29 mouse cellular contexts compared by ENCODE assay signal in genomic region chr2:33271511-33271910, GRCm38 (mm10). TPM values are rescaled to one million over a fixed set of nuclear protein-coding genes. Genes with fewer than 3 reads are reported as not detected.
DNase-seq lines count a peak whose midpoint lies in the region; ATAC-seq and TF ChIP-seq lines count a peak whose summit lies in the region.
"Had no signal": no experiment of that assay in that cellular context is flagged by ENCODE, and none has a peak within 500 bp of the region (broad histone marks: within the 10 kb centered on the region; RNA-seq: fewer than 3 reads in every experiment).

No protein-coding gene starts in this region.

- no peak for TF ChIP-seq EP300 in heart, postnatal 0 days (IDR thresholded peaks at IDR 0.05; ENCODE audit: low read depth)

- intact Hi-C loops in gastrocnemius, postnatal 36 days (cut with DNase I): no loop called here
- intact Hi-C loops in heart, postnatal 14 days (cut with DNase I): no loop called here

- H3K4me3 ChIP-seq in heart, postnatal 0 days (ENCODE audit: low read depth, low read length): no peak overlapping the region
- H3K4me3 ChIP-seq: erythroblast, embryonic 14.5 days; forebrain, embryonic 13.5 days; intestine, embryonic 15.5 days; layer of hippocampus, adult 2 months; midbrain, embryonic 15.5 days; neural tube, embryonic 15.5 days; stomach, embryonic 15.5 days had no signal

- no peaks in the 10 kb centered on the region for H3K36me3 ChIP-seq in heart, postnatal 0 days (replicated peaks; ENCODE audit: control insufficient read depth, insufficient read depth, low read length)
- H3K36me3 ChIP-seq: intestine, embryonic 15.5 days; stomach, embryonic 15.5 days had no signal

- no peaks in the 10 kb centered on the region for H3K27me3 ChIP-seq in heart, postnatal 0 days (ENCODE audit: control insufficient read depth, insufficient read depth, low read length)
- H3K27me3 ChIP-seq: CH12.LX; forebrain, embryonic 13.5 days; intestine, embryonic 15.5 days; midbrain, embryonic 15.5 days; neural tube, embryonic 15.5 days; stomach, embryonic 15.5 days had no signal

- peaks cover 39% of the 10 kb centered on the region for H3K4me1 ChIP-seq in heart, postnatal 0 days (ENCODE audit: control insufficient read depth, insufficient read depth)
- H3K4me1 ChIP-seq: stomach, embryonic 15.5 days had no signal

- 36% methylated on average over 1 of the region's 1 CpGs for WGBS in heart, postnatal 0 days

- no peak overlapping the region for H3K9ac ChIP-seq in heart, postnatal 0 days (replicated peaks; ENCODE audit: low read depth, low read length)
- H3K9ac ChIP-seq: forebrain, embryonic 13.5 days; intestine, embryonic 15.5 days; liver, embryonic 14.5 days; midbrain, embryonic 15.5 days; neural tube, embryonic 15.5 days; stomach, embryonic 15.5 days had no signal

- peak; percentile 46 to 61 for DNase-seq in cerebellum, postnatal 10 days
- DNase-seq in cerebellum, adult 8-10 months: no peak
- DNase-seq in gastrocnemius, postnatal 25 days: peak; percentile 3
- no peak for DNase-seq in gastrocnemius, postnatal 36 days
- no peak for DNase-seq in heart, postnatal 0 days (ENCODE audit: low spot score)
- DNase-seq in heart, postnatal 14 days: no peak
- DNase-seq in ovary, adult 18-20 months (ENCODE audit: low spot score): peak; percentile 49
- no peak for DNase-seq in ovary, postnatal 14 days (ENCODE audit: low spot score)
- DNase-seq: adrenal gland, adult 8-10 months; cerebellum, adult 9-10 months; kidney, adult 2 months; kidney, postnatal 36 days; left cerebral cortex, postnatal 4 days; liver; lung, adult 2 months; lung, postnatal 10 days; right cerebral cortex, postnatal 14 days had no signal

- no peak overlapping the region for H3K4me2 ChIP-seq in heart, postnatal 0 days (ENCODE audit: low read depth, low read length)
- H3K4me2 ChIP-seq: forebrain, embryonic 13.5 days; intestine, embryonic 15.5 days; midbrain, embryonic 15.5 days; neural tube, embryonic 15.5 days; stomach, embryonic 15.5 days had no signal

- TF ChIP-seq CTCF in heart, postnatal 0 days (IDR thresholded peaks at IDR 0.05; ENCODE audit: low read depth): no peak

- H3K9me3 ChIP-seq in heart, postnatal 0 days (replicated peaks; ENCODE audit: control insufficient read depth, low read length): no peaks in the 10 kb centered on the region
- H3K9me3 ChIP-seq: forebrain, embryonic 13.5 days; intestine, embryonic 15.5 days; midbrain, embryonic 15.5 days; neural tube, embryonic 15.5 days; stomach, embryonic 15.5 days had no signal

- ATAC-seq in heart, postnatal 0 days (ENCODE audit: insufficient read depth, low read depth): no peak
- ATAC-seq: activated CD4-positive, CD25-positive, alpha-beta regulatory T cell, adult 4 months; forebrain, embryonic 13.5 days; hindbrain, postnatal 0 days; intestine, embryonic 15.5 days; midbrain, embryonic 15.5 days had no signal

- H3K27ac ChIP-seq in heart, postnatal 0 days (ENCODE audit: low read depth): 0 out of 2 replicates have a peak overlapping the region, but pooled peaks have one; percentile 41
- H3K27ac ChIP-seq: hindbrain, postnatal 0 days; intestine, embryonic 15.5 days; layer of hippocampus, adult 2 months; liver, embryonic 14.5 days; macrophage; midbrain, embryonic 15.5 days; neural tube, embryonic 15.5 days; stomach, embryonic 15.5 days had no signal

RNA-seq across cellular contexts. Expression of gene Angptl2, which starts 55.6 kb away (rescaled TPM):
- 10 to 100 TPM; 64.2 to 68.7 TPM for total RNA-seq in gastrocnemius, postnatal 25 days (2021)
- 10 to 100 TPM; 44.0 to 49.7 TPM for total RNA-seq in gastrocnemius, postnatal 36 days (2021)
- total RNA-seq in heart, postnatal 0 days (2014; rRNA removed; ENCODE audit: low replicate concordance): 124 and 149 TPM in 2 replicates
- polyA plus RNA-seq in heart, postnatal 0 days (2015; fragmentation: Nextera tagmentation; extraction: Ambion mirVana): 58.0 and 66.5 TPM in 2 replicates
- total RNA-seq in heart, postnatal 14 days (2021): 10 to 100 TPM; 83.2 to 85.0 TPM
- polyA plus RNA-seq: erythroblast, embryonic 14.5 days had no signal

Comparison
In these comparisons a context has a peak if more than half of its experiments do, and no peak if none do; other contexts are left out.
1. DNase-seq: peak in cerebellum, postnatal 10 days (2 of 2), gastrocnemius, postnatal 25 days (single experiment) and ovary, adult 18-20 months (single experiment); none in cerebellum, adult 8-10 months (single experiment), gastrocnemius, postnatal 36 days (0 of 2), heart, postnatal 0 days (single experiment), heart, postnatal 14 days (0 of 2) and ovary, postnatal 14 days (single experiment).